Mouse (Mus musculus) fibroblast of lung, adult 2 months (primary cell): Measurements from ENCODE around the gene Dpyd.
A peak's percentile ranks its signal among the peaks of the same experiment; 100 is the strongest.

Experiments used
- DNase-seq: peaks from one replicate; pipeline ENCODE4 v3.0.0-alpha.2; 2011; ENCODE audit warnings: low read depth

Dpyd gene

DNA sequence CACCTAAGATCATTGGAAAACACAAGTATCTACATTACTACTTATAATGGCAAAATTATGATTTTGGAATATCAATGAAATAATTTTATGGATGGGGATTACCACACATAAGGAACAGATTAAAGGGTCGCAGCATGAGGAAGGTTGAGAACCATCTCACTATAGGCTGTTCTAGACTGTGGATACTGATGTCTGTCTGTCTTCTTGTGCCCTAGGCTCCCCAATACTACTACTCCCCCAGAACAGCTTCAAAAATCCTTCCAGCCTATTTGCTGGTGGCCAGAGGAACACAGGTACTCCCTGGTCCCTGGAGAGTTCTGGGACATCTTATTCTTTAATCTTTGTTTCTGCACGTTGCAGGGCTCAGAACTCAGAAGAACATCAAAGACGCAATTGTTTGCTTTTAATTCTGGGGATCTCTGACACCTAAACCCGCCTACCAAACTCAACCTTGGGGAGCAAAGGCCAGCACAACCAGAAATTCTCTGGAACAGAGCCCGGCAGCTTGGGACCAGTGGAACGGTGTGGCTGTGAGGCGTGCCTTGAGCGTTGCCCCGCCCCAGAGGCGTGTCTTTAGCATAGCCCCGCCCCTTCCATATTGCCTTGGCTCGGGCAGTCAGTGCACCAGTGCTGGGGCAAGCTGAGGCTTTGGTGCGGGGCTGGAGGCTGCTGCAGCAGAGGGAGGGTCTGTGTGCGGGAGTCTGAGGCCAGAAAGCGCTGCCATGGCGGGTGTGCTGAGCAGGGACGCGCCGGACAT lies at the start of gene Dpyd:
Gene Dpyd, plus strand, starts transcription at position 576 of the 757 bp plus-strand sequence.
- DNase-seq, result peak; percentile 7

DNA sequence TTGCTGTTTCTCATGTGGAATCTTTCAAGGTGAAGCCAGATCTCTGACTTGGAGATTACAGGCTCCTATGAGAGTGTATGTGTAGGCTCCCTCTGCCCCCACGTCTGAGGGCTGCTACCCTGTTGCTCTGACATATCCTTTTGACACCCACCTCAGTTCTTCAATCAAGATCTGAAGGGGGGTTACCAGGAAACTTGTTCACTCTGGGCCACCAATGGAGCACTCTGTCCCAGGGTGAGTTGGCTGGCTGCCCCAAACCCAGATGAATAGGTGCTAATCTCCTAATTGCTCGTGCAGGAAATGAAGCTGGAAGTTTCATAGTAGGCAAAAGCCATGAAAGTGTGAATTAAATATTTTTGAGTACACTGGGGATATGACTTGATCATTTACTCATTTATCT lies 24.3 kb upstream of the Dpyd start:
- no peak for DNase-seq

DNA sequence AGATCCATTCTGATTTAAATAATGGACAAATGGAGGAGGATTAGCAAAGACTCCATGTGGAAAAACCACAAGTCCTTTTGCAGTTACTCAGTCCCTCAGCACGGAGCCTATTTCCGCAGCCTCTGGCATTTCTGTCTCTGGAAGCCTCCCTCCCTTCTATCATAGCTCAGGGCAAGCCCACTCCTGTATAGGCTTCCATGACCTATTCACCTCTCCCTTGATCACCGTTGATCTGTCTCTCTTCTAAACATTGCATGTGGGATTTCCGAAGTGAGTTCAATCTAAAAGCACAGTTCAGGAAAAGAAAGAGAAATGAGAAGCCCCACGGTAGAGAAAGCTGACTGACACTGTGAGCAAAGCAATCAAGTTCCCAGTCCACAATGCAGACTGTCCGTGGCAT lies 20.2 kb upstream of the Dpyd start:
- no peak for DNase-seq

DNA sequence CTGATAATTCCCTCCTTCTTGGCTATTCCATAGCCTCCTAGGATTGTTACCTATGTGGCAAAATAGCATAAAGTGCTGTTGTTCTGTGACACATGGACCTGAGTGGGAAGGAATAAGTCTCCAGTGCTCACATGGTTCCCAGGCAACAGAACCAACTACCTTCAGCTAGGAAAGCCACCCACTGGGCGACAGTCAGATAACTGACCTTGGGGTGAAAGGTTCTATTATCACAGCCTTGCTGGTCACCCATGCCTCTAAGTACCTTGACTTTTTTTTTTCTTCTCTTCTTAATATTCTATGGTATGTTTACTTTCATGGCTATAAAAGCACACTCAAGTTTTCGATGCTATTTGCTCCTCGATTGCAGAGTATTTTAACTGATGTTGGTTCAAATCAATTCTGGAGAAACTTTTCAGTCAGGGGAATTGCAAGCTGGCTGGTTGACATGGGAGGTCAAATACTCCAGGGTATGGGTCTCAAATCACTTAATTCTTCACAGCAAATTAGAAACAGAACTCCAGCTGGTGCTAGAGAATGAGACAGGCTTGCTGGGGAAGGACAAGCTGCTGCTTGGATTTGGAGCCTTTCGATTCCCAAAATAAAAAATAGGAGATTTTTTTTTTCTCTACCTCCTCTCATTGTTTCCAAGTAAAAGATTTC lies 14.2 kb upstream of the Dpyd start:
- no peak for DNase-seq

DNA sequence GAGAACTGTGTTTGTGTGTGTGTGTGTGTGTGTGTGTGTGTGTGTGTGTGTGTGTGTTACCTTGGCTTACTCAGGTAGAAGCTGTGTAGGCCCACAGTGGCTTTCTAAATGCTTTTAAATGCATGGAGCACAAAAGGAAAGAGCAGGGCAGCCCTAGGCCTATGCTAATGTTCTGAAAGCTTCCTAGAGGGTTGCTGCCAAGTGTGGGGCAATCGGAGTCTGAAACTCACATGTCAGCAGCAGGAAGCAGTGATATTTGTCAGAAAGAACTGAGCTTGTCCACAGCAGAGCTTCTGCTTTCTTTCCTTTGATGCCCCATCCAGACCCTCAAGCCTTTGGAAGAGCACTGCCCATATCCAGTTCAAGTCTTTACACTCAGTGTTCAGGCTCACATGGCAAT lies 4.3 kb upstream of the Dpyd start:
- DNase-seq, result no peak

DNA sequence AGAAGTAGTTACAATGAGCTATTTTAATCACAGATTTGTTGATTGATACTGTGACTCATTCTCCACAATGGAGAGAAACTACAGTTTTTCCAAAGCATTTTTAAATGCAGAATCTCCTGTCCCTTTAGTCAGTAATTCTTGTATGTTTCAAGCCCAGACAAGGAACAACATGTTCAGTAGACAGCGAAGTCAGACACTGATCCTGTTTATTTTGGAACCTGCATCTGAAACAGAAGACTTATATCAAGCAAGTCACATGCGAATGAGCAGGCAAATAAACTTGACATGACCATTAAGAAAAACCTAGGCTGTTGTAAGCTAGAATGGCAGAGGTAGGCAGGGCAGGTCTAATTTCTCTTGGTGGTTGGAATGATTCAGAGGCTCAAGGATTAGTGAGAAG lies 2.0 kb upstream of the Dpyd start:
- DNase-seq, result no peak

DNA sequence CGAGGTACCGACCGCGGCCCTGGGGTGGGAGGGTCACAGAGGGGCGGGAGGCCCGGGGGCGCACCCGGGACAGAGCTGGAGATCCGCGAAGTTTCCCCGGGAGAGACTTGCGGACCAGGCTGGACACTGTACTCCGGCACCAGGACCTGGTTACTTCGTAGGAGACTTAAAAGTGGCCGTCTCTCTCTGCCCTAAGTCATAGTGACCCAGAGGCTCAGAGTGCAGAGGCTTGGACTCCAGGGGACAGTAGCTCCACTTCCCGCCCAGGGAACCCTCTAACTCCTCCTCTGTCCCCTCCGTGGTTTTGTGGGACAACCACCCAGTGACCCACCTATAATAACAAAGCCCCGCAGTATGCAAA lies 362 bp downstream of the Dpyd start:
- DNase-seq, result no peak

DNA sequence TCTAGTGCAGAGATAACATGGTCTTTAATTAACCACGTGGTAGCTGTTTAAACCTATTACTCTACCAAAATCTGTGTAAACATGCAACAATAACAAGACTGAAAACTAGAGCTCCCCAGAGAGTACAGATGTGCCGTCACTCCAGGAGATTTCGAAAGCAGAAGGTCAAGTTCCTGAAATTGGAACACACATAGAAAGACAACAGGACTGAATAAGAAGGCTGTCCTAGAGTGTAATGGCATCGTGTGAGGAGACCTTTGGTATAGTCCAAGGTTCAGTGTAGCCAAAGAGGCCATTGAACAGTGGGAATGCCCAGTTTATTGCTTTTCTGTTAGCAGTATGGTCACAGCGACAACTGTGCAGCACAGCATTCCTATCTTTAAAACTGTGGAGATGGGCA lies 4.8 kb downstream of the Dpyd start:
- no peak for DNase-seq

DNA sequence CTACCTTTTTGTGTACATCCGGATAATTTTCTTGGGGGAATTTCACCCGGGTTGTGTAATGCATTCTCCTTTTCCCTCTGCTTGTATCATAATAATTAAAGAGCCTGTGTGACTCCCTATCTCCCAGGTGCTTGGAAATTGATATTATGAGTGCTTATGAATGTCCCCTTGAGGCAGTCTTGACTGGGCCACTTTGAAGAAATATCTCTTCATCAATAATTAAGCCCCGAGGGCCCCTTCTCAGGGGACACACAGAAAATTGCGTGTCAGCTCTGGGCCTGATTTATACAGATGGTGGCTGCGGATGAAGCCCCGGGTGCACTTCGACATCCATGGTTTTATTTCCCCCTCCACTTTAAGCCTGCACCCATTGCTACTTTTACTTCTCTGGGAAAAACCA lies 8.3 kb downstream of the Dpyd start:
- DNase-seq, result no peak

DNA sequence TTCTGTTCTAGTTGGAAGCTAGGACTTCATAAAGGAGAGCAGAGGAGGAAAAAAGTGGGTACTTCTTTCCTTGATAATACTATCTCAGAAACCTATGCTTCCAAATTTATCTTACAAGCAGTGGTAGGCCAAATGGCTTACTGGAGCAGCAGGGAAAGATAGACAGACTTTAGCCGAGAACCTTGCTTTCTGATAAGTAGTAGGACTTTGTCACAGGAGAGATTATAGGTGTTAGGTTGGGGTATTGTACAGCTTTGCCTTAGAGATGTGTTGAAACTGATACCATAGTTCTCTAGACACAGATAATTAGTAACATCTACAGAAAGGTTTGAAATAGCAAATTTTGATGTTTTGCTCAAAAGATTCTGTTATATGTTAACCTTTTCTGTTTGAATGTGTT lies 28.6 kb downstream of the Dpyd start:
- DNase-seq, result no peak

DNA sequence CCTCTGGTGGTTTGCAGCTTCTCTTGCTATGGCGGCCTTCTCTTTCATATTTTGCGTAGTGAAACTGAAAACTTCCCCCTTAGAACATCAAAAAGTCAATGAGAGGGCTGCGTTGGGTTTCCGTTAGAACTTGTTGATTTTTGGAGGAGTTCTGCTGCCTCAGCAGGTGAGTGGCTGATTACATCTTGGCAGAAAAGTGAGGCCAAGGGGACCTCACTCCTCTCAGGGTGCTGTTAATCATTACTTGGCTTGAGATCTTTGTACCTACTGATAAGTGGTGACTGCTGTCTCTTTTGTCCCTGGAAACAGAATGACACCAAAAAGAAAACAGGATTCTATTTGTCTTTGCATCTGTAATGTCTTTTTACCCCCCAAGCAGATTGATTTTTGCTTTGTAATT lies 32.9 kb downstream of the Dpyd start:
- no peak for DNase-seq

DNA sequence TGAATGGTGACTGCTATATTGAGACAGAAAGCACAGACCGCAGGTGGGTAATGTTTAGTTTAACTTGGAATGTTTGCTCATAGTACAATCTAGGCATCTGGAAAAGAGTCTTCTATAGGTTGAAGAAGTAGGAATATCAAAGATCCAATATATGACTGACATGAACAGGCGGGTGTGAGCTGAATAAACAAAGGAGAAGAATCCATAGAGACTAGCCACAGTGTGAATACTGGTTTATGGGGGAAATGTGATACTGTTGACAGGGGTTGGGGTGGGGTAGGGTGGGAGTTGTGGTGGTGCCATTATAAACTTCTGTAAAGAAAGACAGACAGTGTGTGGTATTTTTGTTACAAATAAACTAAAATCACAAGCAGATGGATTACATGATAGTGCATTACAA lies 33.8 kb downstream of the Dpyd start:
- DNase-seq, result no peak

DNA sequence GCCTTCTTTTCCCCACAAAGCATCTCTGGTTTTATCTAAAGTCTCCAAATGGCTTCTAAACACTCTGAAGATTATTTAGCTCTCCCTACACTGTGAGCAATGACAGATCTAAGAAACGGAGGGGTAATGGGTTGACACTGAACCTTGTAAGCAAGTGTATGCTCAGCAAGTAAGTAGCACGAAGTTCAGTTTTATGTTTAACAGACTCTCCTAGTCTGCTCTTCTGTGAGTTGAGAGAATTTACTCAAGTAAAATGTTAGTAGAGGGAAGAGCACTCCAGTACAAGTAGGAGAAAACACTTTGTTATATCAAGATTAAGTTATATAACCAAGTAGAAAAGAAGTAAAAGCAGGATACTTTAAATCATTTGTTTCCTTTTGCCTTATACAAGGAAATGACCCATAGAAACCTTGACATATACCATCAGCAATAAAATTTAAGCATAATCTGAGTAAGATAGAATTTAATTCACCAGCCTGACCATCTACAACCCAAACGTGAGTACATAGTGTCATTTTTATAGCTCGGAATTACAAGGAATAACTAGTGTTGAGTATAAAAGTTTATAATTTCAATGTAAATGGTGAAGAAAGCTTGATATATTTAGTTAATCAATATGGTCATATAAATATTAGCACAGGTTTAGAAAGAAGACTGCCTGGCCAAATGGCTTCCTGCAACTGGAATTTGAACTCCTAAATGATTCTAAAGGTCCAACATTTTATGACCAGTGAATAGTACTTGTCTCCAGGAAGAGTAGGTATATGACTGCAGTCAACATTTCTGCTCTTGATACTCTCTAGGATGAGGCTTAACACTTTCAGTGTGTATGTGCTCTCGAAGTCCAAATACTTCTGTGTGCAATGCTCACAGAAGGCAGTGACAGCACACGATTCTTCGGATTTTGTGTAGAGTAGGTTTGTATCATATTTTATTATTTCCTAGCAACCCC lies 40.0 kb downstream of the Dpyd start:
- DNase-seq, result no peak

DNA sequence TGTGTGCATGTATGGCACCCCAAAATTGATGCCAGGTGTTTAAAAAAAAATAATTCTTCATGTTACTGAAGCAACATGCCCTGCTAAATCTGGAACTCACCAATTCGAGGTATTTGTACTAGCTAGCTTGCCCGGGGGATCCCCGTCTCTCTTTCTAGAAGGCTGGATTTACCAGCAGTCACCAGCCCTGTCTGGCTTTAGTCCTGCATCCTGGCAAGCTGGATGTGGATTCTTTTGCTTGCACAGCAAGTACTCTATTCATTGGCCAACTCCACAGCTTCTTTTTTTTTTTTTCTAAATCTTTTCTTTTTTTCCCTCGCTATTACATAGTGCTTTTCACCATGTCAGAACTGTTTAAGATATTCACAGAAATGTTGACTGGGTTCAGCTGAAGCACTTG lies 46.8 kb downstream of the Dpyd start:
- peak; percentile 19 for DNase-seq

DNA sequence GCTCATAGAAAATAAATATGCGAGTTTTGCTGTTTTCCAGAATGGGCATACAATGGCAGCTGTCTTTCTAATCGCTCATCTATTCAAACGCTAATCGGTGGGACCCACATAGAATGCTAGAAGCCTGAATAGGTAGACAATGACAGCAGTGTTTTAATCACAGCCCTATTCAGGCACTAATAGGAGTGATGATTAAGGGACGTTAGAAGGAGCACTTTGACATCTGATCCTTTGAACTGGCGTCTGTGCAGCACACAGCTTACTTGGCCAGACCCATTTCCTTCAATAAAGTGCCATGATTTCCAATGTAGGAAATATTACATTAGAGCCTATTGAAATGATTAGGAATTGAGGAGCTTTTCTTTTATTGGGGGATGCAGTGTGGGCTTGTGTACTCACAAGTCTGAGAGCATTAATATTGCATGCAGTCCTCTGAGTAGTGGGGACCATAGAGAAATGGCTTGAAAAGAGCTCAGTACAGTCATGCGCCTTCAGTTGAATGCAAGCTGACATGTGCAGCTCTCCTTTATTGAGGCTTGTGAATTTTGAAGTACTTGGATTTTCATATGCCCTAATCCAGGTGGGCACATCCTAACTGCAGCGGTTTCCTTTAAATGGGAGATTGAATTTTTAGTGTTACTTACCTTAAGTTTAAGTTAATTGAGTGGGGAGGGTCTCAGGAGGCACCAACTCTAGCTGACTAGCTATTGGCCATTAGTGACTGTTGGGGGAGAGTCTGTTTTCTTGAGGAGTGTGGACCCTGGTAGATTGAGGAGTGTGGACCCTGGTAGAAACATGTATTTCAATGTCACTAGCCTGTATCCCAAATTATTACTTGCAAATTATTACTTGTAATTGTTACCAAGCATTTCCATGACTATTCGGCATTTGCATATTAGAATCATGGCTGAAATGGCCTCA lies 64.8 kb downstream of the Dpyd start:
- DNase-seq, result no peak

DNA sequence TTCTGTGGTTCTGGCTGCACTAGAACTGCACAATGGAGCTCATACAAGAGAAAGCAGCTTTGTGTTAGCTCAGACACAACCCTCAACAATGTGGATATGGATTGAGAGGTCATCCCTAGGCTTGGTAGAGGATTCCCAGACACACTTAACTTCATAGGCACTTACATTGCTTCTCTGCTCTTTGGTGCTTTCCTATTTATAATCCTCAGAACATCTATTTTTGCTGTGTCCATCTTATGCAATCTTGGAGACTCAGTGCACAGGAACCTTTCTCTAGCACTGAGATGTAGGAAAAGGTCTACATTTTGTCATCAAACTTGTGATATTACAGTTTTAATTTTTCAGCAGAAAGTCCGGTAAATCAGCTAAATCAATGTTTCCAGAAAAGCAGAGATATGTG lies 67.8 kb downstream of the Dpyd start:
- DNase-seq, result no peak

DNA sequence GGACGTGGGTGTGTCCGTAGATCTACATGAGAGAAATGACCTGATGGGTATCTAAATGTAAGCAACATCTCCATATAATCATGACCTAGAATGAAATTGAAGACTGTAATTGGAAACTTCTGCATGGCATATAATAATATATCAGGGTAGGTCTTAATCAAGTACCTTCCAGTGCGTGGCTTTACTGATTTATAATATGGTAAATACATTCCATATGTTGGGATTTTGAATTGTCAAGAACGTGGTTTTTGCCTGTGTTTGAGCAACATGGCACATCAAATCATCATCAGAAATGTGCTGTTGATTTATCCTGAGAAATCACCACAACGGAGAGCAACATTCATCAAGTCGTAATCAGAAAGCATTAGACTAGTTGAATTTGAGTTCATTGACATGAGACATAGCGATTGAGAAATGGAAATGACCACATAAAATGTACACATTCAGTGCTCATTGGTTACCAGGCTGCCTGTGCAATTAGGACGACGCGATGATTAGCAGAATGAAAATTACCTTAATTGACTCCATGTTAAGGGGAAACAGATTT lies 84.2 kb downstream of the Dpyd start:
- DNase-seq, result no peak

DNA sequence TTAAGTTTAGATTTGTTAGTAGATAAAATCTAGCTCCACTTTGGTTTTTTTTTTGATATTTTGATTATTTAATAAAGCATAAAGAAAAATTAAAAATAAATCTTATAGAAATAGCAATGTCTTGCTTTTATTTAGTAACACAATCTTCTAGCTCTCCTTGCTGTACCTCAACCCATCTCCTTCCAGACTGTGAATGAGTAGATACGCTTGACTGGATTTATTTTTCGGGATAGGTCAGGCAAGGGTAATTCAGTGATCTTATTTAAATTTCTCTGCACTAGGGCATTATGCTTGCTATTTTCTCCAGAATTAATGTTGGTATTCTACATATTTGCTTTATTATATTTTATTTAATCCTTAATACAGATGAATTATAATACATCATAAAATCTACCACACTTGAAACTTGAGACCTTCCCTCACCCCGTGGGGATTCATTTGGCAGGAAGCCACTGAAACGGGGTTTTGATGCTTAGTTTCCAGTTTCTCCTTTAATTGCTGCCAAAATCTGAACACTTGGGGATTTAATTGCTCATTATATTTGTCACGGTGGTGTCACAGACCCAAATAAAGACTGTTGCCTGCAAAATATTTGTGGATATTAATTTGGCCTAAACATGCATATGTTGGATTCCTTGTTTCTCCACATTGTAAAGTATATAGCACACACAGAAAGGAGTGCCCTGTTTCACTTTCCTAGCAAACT lies 102.2 kb downstream of the Dpyd start:
- no peak for DNase-seq

DNA sequence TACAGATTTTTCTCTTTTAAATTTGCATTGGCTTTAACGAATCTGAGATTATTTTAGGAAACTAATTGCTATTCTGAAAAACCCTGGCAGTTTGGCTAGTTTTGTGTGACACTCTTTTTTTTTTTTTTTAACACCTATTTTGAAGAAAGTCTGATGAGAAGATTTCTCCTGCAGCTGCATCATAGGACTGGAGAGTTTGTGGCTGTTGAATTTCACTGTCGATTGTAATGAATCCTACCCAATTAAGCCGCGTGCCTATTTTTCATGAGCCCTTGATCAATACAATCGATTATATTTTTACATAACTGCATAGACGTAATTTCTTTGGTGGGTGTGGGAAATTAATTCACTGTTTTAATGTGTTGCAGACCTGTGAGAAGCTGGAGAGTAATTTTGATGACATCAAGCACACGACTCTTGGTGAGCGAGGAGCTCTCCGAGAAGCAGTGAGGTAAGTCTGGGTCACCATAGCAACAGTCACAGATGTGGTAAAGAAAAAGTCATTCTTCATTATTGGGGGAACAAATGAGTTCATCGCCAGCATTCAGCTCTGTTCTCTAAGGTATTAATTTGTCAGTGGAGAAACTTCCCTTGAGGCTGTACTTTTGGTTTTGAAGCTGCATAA lies 112.3 kb downstream of the Dpyd start:
- no peak for DNase-seq

DNA sequence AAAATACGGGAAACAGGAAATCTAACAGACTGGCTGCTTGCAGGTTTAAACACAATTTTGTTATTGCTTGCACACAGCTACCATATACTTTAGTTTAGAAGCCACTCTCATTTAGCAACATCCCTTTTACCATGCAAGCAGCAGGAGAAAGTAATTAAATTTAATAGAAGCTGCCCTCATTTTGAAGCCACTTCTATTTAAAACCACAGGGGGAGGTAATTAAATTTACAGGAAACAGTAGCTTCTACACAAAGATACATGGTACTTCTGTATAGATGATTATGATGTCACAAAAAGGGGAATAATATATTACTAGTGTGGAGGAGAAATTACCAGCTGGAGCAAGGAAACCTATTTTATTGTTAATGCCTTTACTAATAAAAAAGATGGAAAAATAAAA lies 113.5 kb downstream of the Dpyd start:
- DNase-seq, result no peak
